Mouse (Mus musculus) lung, embryonic 14.5 days (tissue): ENCODE measurements around the gene Kcnk18. TPM values are rescaled to one million over a fixed set of nuclear protein-coding genes. Genes with fewer than 3 reads are reported as not detected.

ENCODE experiments used
- ATAC-seq: fragments of 200-750 bp; cut with Nextera tagmentation; 2 replicates; pipeline ENCODE4 v1.8.0; 2017; ENCODE audit warnings: mild to moderate bottlenecking, moderate TSS enrichment, moderate library complexity; ENCODE audit not compliant: insufficient read depth
- DNase-seq: peaks from one replicate; pipeline ENCODE4 v3.0.0-alpha.2; 2015
- H3K27ac ChIP-seq: fragments of 300-500 bp; sonication (generic); 2 replicates; pipeline ENCODE4 v1.5.1; 2014; ENCODE audit warnings: low read depth, mild to moderate bottlenecking, moderate library complexity
- H3K27me3 ChIP-seq: fragments of 300-500 bp; sonication (generic); 2 replicates; pipeline ENCODE4 v1.6.1; 2014; ENCODE audit warnings: low read length, control low read depth; ENCODE audit not compliant: insufficient read depth
- H3K36me3 ChIP-seq: fragments of 300-500 bp; sonication (generic); 2 replicates; pipeline ENCODE4 v1.6.1; 2014; ENCODE audit warnings: control low read depth; ENCODE audit not compliant: insufficient read depth
- H3K4me1 ChIP-seq: fragments of 300-500 bp; sonication (generic); 2 replicates; pipeline ENCODE4 v1.6.1; 2014; ENCODE audit warnings: antibody characterized with exemption, control low read depth; ENCODE audit not compliant: insufficient read depth
- H3K4me2 ChIP-seq: fragments of 300-500 bp; sonication (generic); 2 replicates; pipeline ENCODE4 v1.6.1; 2014; ENCODE audit warnings: mild to moderate bottlenecking
- H3K4me3 ChIP-seq: fragments of 300-500 bp; sonication (generic); 2 replicates; pipeline ENCODE4 v1.5.1; 2014; ENCODE audit warnings: low read depth, low read length
- H3K9ac ChIP-seq: fragments of 300-500 bp; sonication (generic); 2 replicates; pipeline ENCODE4 v1.6.1; 2014
- H3K9me3 ChIP-seq: fragments of 300-500 bp; sonication (generic); 2 replicates; pipeline ENCODE4 v1.6.1; 2016; ENCODE audit warnings: low read depth, low read length, control low read depth
- CTCF ChIP-seq: IDR thresholded peaks from 2 replicates; pipeline ENCODE4 v1.5.1; 2016; ENCODE audit warnings: antibody characterized with exemption, low read depth
- WGBS: fragments of 180-500 bp; shearing (Covaris S2); extraction: QIAGEN DNeasy Blood & Tissue Kit; methylation state at CpG from one replicate; pipeline ENCODE4 v1.1.7; 2014; 5-methylcytosine and 5-hydroxymethylcytosine counted together
- polyA plus RNA-seq: library from polyadenylated mRNA; unstranded; fragments of >200 nt; fragmentation: Nextera tagmentation; extraction: Ambion mirVana; gene quantifications from 2 replicates; pipeline ENCODE4 v1.2.1, GENCODE M21; 2014

The Kcnk18 gene
- polyA plus RNA-seq, 1 experiment from 2014 or later: not detected

GRCm38 (mm10) chr19:59193986-59194820 is 24.8 kb upstream of the Kcnk18 start:
- no peak for TF ChIP-seq CTCF
- Histone ChIP-seq H3K27me3 (peaks cover 81% of the 10 kb centered on the region), H3K4me2 (peak overlapping the region; percentile 49), H3K4me3 (peak overlapping the region; percentile 22; the same call in 1 of the 2 replicates), H3K27ac (no peak overlapping the region), H3K9ac (no peak overlapping the region), H3K9me3 (no peaks in the 10 kb centered on the region), H3K36me3 (no peaks in the 10 kb centered on the region), H3K4me1 (no peaks in the 10 kb centered on the region)
- ATAC-seq (no peak), DNase-seq (peak; percentile 37)
- WGBS: 1% methylated on average over 50 of the region's 50 CpGs

- no peak for TF ChIP-seq CTCF
- Histone ChIP-seq H3K4me1 (no peaks in the 10 kb centered on the region), H3K9me3 (no peaks in the 10 kb centered on the region), H3K9ac (no peak overlapping the region), H3K4me3 (no peak overlapping the region), H3K27me3 (peaks cover 75% of the 10 kb centered on the region), H3K4me2 (no peak overlapping the region), H3K36me3 (no peaks in the 10 kb centered on the region), H3K27ac (no peak overlapping the region)
- ATAC-seq (no peak), DNase-seq (no peak)
- 12% methylated on average over 9 of the region's 9 CpGs for WGBS
These were observed 23.7 kb upstream of the Kcnk18 start for GRCm38 (mm10) chr19:59195181-59195770.

- TF ChIP-seq CTCF: peak; percentile 78
- no peaks in the 10 kb centered on the region for H3K9me3 ChIP-seq
- no peaks in the 10 kb centered on the region for H3K4me1 ChIP-seq
- peak; percentile 78 for DNase-seq
- no peaks in the 10 kb centered on the region for H3K36me3 ChIP-seq
- H3K27me3 ChIP-seq: peaks cover 66% of the 10 kb centered on the region
- H3K27ac ChIP-seq: no peak overlapping the region
- peak; percentile 82 for ATAC-seq
- H3K4me2 ChIP-seq: no peak overlapping the region
- no peak overlapping the region for H3K9ac ChIP-seq
- WGBS: 6% methylated on average over 15 of the region's 15 CpGs
- no peak overlapping the region for H3K4me3 ChIP-seq
These were observed 22.8 kb upstream of the Kcnk18 start for GRCm38 (mm10) chr19:59196111-59196666.

- H3K9ac ChIP-seq: no peak overlapping the region
- no peaks in the 10 kb centered on the region for H3K36me3 ChIP-seq
- TF ChIP-seq CTCF: peak; percentile 82
- no peak overlapping the region for H3K4me3 ChIP-seq
- no peak overlapping the region for H3K4me2 ChIP-seq
- H3K27me3 ChIP-seq: peaks cover 46% of the 10 kb centered on the region
- H3K4me1 ChIP-seq: no peaks in the 10 kb centered on the region
- no peaks in the 10 kb centered on the region for H3K9me3 ChIP-seq
- WGBS: 39% methylated on average over 7 of the region's 7 CpGs
- ATAC-seq: no peak
- DNase-seq: peak; percentile 75
- H3K27ac ChIP-seq: no peak overlapping the region
These were observed 20.9 kb upstream of the Kcnk18 start for GRCm38 (mm10) chr19:59198161-59198560.

- no peaks in the 10 kb centered on the region for H3K9me3 ChIP-seq
- H3K9ac ChIP-seq: no peak overlapping the region
- no peaks in the 10 kb centered on the region for H3K4me1 ChIP-seq
- no peak for ATAC-seq
- H3K4me3 ChIP-seq: no peak overlapping the region
- H3K27me3 ChIP-seq: no peaks in the 10 kb centered on the region
- H3K4me2 ChIP-seq: no peak overlapping the region
- TF ChIP-seq CTCF: peak; percentile 91
- peak; percentile 91 for DNase-seq
- H3K36me3 ChIP-seq: no peaks in the 10 kb centered on the region
- no peak overlapping the region for H3K27ac ChIP-seq
- WGBS: 33% methylated on average over 5 of the region's 5 CpGs
These were observed 10.5 kb upstream of the Kcnk18 start for GRCm38 (mm10) chr19:59208475-59208874.

GRCm38 (mm10) chr19:59208986-59209385 is 10.0 kb upstream of the Kcnk18 start:
- no peaks in the 10 kb centered on the region for H3K4me1 ChIP-seq
- no peaks in the 10 kb centered on the region for H3K36me3 ChIP-seq
- TF ChIP-seq CTCF: no peak
- no peak overlapping the region for H3K9ac ChIP-seq
- no peak overlapping the region for H3K27ac ChIP-seq
- 61% methylated on average over 2 of the region's 2 CpGs for WGBS
- H3K4me2 ChIP-seq: no peak overlapping the region
- no peaks in the 10 kb centered on the region for H3K9me3 ChIP-seq
- H3K4me3 ChIP-seq: no peak overlapping the region
- ATAC-seq (no peak), DNase-seq (no peak)
- no peaks in the 10 kb centered on the region for H3K27me3 ChIP-seq

- no peaks in the 10 kb centered on the region for H3K36me3 ChIP-seq
- H3K27me3 ChIP-seq: no peaks in the 10 kb centered on the region
- no peak for TF ChIP-seq CTCF
- DNase-seq (no peak), ATAC-seq (no peak)
- H3K9ac ChIP-seq: no peak overlapping the region
- H3K4me3 ChIP-seq: no peak overlapping the region
- H3K4me2 ChIP-seq: no peak overlapping the region
- H3K9me3 ChIP-seq: no peaks in the 10 kb centered on the region
- no peaks in the 10 kb centered on the region for H3K4me1 ChIP-seq
- no peak overlapping the region for H3K27ac ChIP-seq
- WGBS: 84% methylated on average over 3 of the region's 3 CpGs
These were observed 2.1 kb upstream of the Kcnk18 start for GRCm38 (mm10) chr19:59216891-59217290.
